Mouse (Mus musculus) lung, postnatal 10 days (tissue): ENCODE results near the gene Lemd1.

Source experiments
- DNase-seq: peaks from one replicate; pipeline ENCODE4 v3.0.0; 2021

Gene Lemd1

DNA sequence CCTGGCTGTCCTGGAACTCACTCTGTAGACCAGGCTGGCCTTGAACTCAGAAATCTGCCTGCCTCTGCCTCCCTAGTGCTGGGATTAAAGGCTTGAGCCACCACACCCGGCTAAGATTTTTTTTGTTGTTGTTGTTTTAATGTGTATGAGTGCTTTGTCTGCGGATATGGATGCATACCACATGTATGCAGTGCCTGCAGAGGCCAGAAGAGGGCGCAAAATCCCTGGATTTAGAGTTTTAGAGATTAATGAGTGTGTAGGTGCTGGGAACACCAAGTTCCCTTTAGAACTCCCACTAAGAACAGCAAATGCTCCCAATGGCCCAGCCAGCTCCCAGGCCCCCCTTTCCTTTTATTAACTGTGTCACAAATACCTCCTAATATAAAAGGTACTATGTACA, 25.4 kb upstream of the Lemd1 start:
- no peak for DNase-seq

DNA sequence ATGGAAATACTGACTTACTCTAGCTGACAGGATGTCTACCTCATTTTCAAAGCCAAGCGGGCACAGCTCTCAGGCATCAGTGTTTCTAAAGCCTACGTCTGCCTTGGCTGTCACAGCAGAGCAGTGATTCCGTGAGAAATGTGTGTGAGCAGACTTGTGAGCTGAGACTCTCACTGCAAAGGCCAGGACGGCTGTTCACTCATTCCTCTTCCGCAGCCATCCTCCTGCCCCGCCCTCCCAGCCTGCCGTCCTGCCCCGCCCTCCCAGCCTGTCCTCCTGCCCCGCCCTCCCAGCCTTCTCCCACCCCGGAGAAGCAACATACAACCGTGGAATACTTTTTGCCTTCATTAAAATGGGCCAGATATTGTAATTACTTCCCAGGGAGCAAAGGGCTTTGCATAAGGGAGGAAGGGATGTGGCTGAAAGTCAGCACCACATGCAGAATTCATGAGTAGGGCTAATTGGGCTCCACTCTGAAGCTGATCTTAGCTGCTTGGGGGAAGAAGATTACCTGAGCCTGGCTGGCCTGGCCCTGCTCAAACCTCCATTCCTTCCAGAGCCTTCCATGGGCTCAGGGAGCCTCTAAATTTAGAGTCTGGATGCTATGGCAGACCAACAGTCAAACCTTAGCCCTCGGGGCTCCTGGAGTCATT, 23.0 kb upstream of the Lemd1 start:
- peak; percentile 60 for DNase-seq

DNA sequence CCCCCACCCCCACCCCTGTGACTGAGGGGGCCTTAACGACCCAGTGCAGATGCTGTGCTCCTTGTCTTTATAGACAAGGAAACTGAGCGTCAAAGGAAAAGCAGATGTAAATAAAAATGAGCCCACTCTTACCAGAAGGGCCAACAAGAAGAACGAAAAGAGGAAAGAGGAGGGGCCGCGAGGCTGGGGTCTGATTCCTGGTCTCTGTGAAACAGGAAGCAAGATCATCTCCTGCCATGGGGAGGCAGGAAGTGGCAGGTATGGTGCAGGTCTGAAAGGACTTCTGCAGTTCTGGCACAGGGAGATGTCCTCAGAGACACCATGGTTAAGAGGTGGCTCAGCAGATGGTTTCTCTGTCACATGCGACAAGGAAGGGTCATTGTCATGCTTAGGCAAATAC, 20.5 kb upstream of the Lemd1 start:
- no peak for DNase-seq

DNA sequence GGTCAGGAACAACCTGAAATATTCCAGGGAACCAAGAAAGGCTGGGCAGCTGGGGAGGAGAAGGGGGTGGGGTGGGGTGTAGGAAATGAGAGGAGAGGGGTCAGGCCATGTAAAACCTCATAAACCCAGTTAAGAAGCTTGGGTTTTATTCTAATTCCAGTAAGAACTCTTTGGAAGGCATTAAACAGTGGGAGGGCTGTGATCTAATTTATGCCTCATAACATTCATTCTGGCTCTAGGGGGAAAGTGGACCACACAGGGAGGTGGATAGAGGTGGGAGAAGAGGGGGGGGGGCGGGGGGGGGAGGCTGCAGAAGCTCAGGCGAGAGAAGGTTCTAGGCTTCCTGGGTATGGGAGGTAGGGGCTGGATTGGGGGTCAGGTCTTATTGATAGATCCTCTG, 19.6 kb upstream of the Lemd1 start:
- DNase-seq = no peak

DNA sequence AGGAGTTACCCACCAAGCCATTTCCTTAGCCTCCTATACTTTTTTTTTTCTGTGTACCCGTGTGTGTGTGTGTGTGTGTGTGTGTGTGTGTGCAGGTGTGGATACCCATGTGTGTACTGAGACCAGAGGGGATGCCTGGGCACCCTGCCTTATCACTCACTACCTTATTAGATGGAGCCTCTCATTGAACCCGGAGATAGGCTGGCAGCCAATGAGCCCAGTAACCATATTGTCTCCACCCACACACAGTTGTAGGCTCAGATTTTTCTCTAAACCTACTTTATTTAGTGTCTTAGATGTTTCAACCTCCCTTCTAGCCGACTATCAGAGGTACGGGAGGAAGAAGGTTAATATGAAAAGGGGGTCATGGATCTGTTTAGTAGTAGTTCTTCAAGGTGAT, 4.9 kb upstream of the Lemd1 start:
- DNase-seq = no peak

DNA sequence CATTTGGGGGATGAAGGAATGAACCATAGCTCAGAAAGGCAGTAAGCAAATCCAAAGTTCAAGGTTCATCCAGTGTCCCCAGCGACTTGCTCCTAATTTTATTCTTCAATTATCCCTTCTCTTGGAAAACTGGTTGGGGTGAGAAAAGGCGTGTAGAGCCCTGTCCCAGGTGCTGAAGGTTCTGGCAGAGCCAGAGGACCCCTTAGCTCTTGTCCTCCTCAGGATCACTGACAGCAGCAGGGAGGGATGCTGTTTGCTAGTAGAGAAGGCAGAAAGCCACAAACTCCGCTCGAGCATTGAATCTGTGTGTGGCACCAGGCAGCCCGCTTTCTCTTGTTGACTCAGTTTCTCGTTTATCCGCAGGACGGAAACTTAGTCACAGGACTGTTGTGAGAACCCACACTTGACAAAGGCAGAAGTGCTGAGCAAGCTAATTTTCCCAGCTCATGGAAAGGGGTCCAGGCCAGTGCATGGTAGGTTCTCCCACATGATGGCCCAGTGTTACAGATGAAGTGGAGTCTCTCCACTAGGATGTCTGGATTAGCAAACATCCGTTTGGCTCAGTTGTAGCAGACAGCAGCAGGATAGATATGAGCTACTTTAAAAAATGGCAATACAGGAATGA, 2.7 kb upstream of the Lemd1 start:
- DNase-seq = no peak

DNA sequence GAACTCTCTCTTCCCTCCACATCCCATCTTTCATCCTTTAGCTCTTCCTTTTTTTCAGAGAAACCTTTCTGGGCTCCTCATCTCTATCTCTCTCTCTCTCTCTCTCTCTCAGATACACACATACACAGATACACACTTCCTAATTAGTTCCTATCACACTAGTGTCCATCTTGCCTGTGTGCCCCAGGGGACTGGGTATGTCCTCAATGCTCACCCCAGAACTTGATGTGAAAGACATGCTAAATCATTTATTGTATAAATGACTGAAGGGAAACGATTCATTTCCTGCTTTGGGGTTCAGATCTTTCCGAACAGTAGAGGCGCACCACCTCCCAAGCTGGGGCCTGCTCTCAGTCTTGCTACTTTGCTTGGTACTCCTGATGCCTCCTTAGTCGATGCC, 2.0 kb upstream of the Lemd1 start:
- no peak for DNase-seq

DNA sequence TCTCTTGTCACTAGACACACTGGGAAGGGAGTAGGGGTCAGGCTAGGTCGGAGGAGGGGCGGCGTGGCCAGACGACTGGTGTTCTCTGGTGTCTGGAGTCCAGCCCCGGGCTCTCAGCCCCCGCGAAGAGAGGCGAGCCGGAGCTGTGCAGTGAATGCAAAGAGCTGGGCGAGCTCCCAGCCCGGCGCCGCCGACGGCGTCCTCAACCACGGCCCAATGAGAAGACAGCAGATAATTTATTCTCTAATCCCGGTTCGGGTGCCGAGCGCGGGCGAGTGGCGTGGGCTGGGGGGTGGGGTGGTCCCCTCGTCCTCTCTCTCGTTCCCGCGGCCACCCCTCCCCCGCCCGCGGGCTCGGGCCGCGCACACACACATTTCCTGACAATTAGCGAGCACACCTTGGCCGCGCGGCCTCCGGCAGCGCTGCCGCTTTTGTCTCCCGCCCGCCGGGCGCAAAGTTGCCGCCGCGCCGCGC, 1.2 kb upstream of the Lemd1 start:
- peak; percentile 32 for DNase-seq

DNA sequence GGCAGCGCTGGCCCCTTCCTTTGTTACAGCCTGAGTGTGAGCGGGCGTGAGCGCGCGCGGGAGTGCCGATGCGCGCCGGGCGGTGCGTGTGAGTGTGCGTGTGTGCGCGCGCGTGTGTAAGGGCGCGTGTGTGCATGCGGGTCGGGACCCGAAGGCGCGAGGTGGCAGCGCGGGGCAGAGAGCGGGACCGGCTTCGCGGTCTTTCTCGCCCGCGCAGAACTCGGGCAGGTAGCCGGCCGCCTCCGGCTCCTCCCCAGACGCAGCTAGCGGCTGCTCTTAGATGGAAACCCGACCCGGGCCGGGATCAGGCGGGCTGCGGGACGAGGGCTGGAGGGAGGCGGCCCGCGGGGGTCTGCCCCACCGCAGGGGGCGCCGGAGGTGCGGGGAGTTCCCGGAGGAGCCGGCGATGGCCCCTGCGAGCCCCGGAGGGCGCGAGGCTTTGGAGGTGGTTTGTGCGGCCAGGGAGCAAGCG, 574 bp upstream of the Lemd1 start:
- no peak for DNase-seq

DNA sequence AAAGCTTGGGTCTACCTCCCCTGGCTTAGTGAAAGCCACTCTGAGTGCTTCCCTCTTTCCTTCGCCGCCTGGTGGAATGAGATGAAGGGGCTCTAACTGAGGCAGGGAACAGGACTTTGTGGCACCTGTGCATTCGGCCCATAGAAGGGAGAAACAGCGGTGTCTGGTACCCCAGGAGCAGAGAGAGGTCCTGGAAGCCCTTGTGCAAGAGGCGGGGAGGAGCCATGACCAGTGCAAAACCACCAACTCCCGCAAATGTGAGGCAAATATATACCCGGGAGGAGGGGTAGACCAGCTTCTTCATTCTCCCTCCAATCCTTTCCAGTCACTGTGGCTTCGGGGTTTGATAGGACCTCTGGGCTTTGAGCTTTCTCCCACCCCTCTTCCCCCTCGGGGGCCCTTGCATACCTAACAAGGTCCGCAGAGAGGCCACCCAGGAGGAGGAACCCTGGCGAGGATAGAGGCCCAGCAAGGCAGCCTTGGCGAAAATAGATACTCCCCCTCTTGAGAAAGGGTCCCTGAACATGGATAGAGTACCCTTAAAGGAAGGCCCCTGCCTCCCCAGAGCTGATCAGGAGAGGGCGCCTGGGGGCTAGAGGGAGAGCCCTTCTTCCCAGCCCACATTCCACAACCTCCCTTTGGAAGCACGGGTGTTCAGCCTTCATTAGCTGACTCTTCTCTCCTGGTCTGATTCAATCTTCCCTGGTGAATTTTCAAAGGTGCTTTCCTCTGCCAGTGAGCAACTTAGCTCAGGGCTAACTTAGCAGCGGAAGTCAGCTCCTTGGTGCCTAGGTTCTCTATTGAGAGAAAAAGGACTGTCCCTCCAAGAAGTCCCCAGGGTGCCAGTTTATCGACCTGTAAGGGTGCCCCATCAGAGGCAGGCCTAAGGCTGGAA, 802 bp downstream of the Lemd1 start:
- peak; percentile 48 for DNase-seq

DNA sequence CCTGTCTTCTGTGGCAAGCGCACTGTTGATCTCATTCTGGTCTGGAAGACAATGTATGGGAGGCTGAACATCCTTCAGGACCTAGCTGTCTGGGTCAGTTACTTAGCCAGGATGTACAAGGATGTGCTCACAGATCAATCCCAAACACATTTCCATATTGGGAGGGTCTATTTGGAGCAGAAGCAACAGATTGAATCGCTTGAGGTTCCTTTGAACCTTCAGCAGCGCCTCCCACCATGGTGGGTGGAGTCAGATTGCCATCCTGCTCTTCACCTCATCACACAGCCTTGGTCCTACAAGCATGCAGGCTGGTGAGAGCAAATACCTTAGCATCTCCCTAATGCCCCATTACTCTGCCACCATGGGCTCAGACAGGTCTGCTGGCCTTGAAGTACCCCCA, 2.6 kb downstream of the Lemd1 start:
- no peak for DNase-seq

DNA sequence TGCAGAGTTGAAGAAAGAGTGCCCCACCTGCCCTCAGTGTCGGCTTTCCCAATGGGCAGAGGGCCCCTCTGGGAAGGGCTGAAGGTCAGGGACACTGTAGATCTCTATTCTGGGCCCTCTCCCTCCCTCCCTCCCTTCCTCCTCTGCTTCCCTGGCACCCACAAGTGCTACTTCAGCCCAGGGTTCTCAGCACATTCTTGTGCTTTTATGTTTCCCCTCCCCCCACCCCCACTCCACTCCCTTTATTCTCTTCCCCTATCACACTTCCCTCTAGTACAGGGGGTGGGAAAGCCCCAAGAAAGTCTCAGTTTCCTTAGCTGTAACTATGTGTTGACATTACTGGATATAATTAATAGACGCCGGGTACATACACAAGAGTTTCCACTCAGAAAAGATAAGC, 3.4 kb downstream of the Lemd1 start:
- DNase-seq = no peak

DNA sequence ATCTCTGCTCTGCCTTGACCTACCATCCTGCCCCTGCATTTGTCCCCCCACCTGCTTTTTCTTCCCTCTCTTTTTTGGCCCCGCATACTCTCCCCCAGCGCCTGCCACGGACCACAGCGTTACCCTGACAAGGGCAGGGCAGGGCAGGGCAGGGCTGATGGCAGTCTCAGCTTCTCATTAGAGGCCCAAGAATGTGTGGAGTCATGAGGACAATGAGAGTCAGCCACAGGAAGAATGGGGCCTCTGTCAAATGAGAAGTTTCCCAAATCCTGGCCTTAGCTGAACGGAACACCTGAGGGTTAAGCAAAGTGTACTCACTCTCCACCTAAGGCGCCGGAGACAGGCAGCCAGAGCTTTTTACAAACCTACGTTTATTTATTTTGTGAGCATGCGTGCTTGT, 3.9 kb downstream of the Lemd1 start:
- DNase-seq = no peak

DNA sequence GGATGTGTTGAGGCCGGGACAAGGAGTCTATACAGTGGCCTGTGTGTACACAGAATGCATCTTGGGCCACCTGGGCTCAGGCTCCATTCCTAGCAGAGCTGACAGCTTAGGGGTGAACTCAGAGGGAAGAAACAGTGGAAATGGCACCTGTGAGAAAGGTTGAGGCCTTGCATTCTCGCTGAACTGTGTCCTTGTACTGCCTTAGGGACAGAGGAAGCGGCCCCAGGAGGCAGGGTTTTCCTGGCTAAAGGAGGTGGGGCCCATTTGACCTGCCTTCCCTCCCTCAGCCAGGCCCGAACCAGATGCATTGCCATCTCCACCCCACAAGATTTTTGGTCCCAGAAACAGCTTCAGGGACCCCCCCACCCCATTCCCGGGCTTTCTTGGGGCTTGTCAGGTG, 4.5 kb downstream of the Lemd1 start:
- DNase-seq = no peak

DNA sequence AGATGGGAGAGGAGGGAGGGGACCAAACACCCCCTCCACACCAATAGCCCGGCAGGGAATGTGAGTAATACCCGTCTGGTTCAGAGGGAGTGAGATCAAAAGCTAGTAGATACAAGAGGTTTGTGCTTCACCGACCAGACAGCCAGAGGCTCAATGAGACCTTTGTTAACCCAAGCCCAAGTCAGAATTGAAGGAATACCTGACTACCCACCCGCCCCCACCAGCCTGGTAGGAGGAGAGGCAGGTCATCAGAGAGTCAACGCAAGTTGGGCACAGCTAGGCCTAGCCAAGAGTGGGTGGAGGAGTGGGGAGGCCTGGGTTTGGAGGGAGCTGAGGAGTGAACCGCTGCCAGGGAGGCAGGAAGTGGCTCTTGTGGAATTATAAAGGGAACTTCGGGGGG, 5.1 kb downstream of the Lemd1 start:
- DNase-seq = no peak

DNA sequence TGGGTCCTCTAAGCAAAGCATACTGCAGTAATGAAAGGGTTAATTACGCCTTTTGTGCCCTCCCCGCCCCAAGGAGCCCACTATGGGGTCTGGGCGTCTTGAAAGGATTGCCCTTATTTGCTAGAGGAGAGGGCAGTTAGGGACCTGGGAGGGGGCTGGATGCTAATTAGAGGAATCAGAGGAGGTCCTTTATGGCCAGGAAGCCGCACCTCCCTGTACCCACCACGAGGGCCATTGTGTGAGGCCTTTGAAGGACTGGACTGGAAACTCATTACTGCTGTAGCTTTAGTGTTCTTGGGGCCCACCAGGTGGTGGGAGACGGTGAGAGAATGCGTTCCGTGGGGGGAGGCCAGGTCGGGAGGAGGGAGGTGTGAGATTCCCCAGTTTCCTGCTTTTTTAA, 6.4 kb downstream of the Lemd1 start:
- DNase-seq = no peak

DNA sequence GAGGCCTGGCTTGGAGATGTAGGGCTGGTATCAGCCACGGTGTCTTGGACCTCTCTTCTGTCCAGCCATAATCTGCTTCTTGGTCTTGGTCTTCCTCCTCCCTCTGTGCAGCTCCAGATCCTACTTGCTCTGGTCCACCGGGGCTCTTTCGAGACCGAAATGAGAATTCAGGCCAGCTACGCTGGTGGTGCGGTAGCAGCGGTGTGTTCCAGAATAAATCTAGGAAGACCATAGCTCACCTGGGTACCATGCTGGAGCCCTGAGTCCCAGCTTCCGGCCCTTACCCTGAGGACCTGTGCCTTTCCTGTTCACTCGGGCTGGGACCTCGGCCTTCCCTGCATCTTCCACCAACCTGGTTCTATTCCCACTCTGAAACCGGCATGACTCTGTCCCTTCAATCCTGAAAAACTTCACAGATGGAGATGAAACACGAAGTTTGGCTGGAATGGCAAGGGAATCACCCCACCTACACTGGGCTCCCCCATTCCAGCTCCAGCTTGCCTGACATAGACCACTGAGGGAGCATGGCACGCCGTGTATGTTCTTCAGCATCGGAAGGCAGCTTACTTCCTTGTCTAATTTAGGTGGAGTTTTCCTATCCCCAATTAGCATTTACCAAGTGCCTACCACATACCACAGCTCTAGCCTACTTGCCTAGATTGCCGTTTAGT, 7.3 kb downstream of the Lemd1 start:
- DNase-seq = no peak

DNA sequence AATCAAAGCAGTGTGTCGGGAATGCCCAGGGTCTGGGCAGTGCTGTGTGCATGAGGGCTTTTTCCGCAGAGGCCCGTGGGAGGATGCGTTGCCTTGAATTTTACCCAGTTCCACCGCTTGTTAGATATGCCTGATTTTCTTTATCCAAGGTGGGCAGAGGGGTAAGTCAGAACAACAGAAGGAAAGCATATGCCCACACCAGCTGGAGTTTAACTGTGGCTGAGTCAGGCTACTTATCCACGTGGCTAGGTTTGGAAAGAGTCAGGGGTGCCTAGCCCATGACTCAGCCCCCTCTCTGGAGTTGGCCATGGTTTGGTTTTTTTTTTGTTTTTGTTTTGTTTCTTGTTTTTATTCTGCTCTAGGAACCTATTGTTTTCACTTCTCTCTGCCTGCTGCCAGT, 8.0 kb downstream of the Lemd1 start:
- no peak for DNase-seq

DNA sequence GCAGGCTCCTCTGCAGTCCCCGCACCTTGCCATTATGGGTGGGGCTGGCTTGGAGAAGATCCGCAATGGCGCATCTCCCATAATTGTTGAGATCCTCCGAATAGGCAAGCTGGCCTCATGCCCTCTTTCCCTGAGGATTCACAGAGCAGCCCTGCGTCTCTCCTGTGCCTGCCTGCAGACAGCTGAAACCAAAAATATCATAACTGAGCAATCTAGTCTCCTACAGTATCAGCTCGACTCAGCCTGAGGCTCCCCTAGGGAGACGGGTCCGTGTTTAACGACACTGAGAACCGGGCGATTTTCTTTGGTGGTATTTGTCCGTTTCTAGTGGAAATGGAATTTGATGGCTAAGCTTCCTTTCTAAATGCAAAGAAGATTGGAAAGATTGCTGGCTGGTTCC, 8.7 kb downstream of the Lemd1 start:
- DNase-seq = no peak

DNA sequence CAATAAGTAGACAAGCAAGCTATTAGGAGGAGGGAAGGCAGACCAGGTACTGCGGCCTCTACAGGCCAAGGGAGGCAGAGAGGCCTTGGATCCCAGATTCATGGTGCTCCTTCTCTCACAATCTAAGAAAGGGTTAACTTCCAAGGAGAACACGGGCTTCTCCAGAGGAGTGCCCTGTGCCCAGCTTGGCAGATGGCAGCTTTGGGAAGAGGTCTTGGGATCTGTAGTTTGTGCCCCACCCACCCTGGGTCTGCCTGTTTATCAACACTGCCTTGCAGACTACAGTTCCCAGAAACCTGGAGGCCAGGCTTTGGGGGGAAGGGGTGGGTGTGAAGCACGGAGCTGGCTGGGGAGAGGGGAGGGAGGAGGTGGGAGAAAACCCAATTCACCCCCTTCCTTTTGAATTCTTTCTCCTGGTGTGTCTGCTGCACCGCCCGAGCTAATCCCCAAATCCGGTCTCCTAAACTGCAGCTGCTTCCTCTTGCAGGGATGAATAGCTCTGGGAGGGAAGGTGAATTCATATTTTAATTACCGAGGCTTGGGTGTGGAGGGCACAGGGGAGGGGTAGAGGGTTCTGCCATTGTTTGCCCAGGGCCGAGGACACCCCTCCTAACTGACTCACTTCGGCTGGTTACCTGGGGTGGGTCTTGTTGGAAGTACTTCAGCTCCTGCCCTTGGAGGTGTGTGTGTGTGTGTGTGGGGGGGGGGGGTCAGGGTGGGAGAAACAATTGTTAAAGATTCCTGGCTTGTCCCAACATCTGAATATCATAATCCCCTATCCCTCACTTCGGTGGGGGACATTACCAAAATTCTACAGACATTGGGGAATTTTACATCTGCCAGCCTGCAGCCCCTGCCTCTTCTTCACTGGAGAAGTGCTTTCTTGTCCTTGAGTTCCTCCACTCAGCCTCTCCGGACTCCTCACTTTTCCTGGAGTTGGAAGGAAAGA, 9.6 kb downstream of the Lemd1 start:
- no peak for DNase-seq

DNA sequence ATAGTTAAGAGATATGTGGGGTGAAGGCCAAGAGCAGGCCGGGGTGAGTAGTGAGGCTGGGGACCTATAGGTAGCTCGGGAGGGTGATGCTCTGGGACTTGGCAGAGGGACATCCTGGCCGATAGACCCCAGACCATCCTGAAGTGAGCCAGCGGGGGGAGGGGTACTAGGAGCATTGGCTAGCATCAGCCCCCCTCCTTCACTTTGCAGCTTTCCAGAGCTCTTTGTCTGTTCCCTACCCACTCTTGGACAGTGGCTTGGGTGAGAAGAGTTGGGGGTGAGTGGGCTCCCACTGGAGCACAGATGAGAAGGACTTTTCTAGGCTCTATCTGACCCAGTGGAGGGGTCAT, 10.3 kb downstream of the Lemd1 start:
- DNase-seq = no peak

DNA sequence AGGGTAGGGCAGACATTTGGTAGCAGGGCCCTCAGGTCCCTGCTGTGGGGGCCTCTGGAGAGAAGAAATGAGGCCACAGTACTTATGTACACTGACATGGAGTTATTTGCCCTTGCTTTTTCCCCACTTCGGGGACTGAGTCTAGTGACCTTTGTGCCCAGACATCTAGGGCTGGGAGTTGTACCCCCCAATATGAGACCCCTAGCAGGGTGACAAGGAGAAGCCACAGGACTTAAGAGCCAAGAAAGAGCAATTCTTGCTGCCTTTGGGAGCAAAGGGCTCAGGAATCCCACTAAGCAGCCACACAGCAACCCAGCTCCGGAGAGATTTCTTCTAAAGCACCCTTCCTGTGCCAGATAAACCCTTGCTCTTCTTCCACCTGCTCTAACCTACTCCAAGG, 10.7 kb downstream of the Lemd1 start:
- DNase-seq = no peak
